Mouse (Mus musculus): ENCODE measurements at regions not wholly inside any gene's neighbourhood (a gene's known extent, or its start where the extent isn't known, plus 50 kb on each side); places are given as distances from the start of the nearest gene placed in this dataset.
A peak's percentile ranks its signal among the peaks of the same experiment; 100 is the strongest.

GRCm38 (mm10) chr2:10307376-10307775 lies 62.9 kb upstream of the Sfmbt2 start:
- no peak for DNase-seq

DNA sequence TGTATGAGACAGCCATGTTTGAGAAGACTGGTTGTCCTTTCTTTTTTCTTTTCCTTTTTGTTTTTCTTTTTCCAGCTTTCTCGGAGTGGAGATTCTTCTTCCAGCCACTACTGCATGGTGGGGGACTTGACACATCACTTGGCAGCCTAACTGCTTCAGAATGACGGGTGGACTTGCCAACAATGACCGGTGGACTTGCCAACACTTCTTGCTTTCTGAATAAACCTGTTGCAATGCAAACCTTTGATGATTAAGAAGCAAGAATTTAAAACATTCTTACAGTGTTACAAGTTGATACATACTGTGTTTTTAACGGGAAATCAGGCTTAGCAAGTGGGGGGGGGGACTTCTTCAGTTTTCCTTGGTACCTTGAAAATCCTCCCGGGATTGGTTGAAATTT lies 60.7 kb upstream of the Sfmbt2 start:
- no peak for DNase-seq

- peak; percentile 13 for DNase-seq
Observed at GRCm38 (mm10) chr2:10311719-10312118, 58.6 kb upstream of the Sfmbt2 start.

GRCm38 (mm10) chr2:10312398-10312797 lies 57.9 kb upstream of the Sfmbt2 start:
- DNase-seq = no peak

DNA sequence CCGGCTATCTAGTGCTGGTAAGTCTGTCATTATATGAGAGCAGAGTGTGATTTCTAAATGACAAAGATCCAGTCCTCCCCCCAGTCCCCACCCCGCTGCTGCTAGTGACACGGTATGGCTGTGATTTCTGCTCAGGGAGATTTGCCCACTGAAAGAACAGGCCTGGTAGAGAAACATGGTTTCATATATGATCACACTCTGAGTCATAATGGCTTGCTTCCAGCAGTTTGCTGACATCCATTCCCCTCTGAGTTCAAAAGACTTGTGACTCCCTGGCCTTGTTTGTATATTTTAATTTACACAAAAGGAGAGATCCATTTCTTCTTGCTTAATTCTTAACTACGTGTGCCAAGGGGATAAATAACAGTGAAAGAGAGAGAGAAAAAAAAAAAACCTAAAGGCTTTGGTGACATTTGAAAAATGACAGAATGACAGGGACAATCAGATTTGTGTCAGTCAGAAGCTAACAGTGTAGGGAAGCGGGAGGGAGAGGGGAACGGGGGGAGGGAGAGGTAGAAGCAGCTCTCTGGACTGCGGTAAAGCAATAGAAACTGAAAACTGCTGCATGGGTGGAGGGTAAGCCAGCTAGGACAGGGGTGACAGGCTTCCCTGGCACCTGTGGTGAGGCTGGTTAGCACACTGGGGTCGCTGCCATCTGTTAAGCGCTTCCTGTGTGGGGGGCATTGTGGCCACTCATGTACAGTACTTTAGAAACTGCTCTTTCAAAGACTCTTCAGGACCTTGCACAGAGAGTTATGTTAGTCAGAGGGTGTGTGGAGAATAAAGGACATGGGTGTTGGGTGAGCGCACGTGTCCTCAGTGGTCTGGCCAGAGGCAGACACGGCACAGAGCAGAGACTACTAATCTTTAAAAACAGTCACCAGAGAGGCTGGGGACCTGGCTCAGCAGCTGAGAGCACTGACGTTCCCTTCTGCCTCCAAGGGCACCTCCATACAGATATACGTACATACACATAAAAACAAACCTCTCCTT lies 55.8 kb upstream of the Sfmbt2 start:
- DNase-seq = no peak

DNA sequence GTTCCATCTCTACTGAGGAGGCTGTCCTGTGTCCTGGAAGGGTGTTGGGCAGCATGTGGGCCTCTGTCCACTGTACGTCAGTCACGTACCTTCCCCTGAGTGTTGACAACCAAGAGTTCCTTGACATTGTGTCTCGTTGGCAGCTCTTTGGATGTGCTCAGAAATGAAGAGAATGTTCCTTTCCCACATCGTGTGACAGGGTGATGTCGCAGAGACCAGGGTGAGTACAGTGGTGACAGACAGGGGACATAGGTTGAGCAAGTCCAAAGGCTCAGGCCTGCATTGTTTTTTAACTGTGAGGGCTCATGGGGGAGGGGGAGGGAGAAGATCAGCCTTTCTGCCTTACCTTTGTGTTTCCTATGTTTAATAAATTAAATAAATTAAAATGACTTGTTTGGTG lies 54.0 kb upstream of the Sfmbt2 start:
- DNase-seq = no peak

DNA sequence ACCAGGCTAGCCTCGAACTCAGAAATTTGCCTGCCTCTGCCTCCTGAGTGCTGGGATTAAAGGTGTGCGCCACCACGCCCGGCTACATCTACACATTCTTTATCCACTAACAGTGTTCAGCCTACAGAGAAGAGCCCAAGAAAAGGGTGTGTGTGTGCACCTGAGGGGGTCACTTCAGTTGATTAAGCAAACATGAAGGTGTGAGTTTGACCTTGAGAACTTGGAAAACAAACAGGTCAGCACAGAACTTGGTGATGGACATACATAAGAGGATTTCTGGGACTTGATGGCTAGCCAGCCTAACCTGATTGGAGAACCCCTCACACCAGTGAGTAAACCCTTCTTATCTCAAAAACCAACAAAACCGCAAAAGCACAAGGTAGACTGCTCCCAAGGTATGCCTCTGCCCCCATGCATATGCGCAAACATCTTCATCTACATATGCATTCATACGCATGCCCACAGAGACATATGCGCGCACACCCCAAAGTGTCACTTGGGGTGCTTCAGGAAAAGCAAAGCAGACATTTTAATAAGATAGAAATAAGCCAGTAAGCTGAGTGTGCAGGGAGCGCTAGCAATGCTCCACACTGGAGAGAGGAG lies 52.0 kb upstream of the Sfmbt2 start:
- no peak for DNase-seq

Measured in right cerebral cortex, postnatal 14 days (tissue).